ENCODE assay signal across 10 mouse cellular contexts in genomic region chr8:72485456-72486199, GRCm38 (mm10). TPM values are rescaled to one million over a fixed set of nuclear protein-coding genes. Genes with fewer than 3 reads are reported as not detected.
DNase-seq lines count a peak whose midpoint lies in the region; ATAC-seq lines count a peak whose summit lies in the region.
"Had no signal": no experiment of that assay in that cellular context is flagged by ENCODE, and none has a peak within 500 bp of the region (broad histone marks: within the 10 kb centered on the region; RNA-seq: fewer than 3 reads in every experiment).

No protein-coding gene starts in this region.

- DNase-seq in adrenal gland, postnatal 14 days, result peak; percentile 35
- DNase-seq in adrenal gland, adult 18-20 months (ENCODE audit: low spot score in 2 of 2), result no peak
- peak; percentile 60 for DNase-seq in right cerebral cortex, postnatal 14 days
- DNase-seq in right cerebral cortex, postnatal 25 days, result no peak
- no peak for DNase-seq in liver, embryonic 13.5 days
- DNase-seq in skeletal muscle tissue, adult 2 months (ENCODE audit: low read depth, low spot score), result peak; percentile 52
- no peak for DNase-seq in embryo, embryonic 10 days (ENCODE audit: low spot score)

- WGBS in liver, embryonic 13.5 days (ENCODE audit: insufficient replicate concordance), result 47% methylated on average over 6 of the region's 6 CpGs
- 90% methylated on average over 6 of the region's 6 CpGs for WGBS in midbrain, embryonic 16.5 days

- no peaks in the 10 kb centered on the region for H3K9me3 ChIP-seq in liver, embryonic 13.5 days (replicated peaks)
- H3K9me3 ChIP-seq in midbrain, embryonic 16.5 days (replicated peaks; ENCODE audit: control insufficient read depth, low read length, poor library complexity, severe bottlenecking), result no peaks in the 10 kb centered on the region
- H3K9me3 ChIP-seq: embryonic facial prominence, embryonic 13.5 days had no signal

- ATAC-seq in liver, embryonic 13.5 days (ENCODE audit: low read depth), result 0 out of 2 replicates have a peak, but pooled peaks have one; percentile 30
- no peak for ATAC-seq in midbrain, embryonic 16.5 days

- H3K4me2 ChIP-seq in liver, embryonic 13.5 days, result no peak overlapping the region
- no peak overlapping the region for H3K4me2 ChIP-seq in midbrain, embryonic 16.5 days (ENCODE audit: low read length)
- H3K4me2 ChIP-seq: embryonic facial prominence, embryonic 13.5 days had no signal

- H3K4me1 ChIP-seq in liver, embryonic 13.5 days (replicated peaks), result peaks cover 31% of the 10 kb centered on the region
- peaks cover under 1% of the 10 kb centered on the region; the same call in 1 of the 2 replicates for H3K4me1 ChIP-seq in midbrain, embryonic 16.5 days (ENCODE audit: control insufficient read depth, insufficient read depth, low read length)

- no peak overlapping the region for H3K4me3 ChIP-seq in liver, embryonic 13.5 days (replicated peaks)
- H3K4me3 ChIP-seq in midbrain, embryonic 16.5 days (ENCODE audit: low read depth, low read length), result no peak overlapping the region
- H3K4me3 ChIP-seq: embryonic facial prominence, embryonic 13.5 days had no signal

- peak overlapping the region; percentile 23; the same call in 1 of the 2 replicates for H3K27ac ChIP-seq in liver, embryonic 13.5 days
- no peak overlapping the region for H3K27ac ChIP-seq in midbrain, embryonic 16.5 days (ENCODE audit: low read length)
- H3K27ac ChIP-seq: embryonic facial prominence, embryonic 13.5 days had no signal

- no peak overlapping the region for H3K9ac ChIP-seq in liver, embryonic 13.5 days
- H3K9ac ChIP-seq in midbrain, embryonic 16.5 days (ENCODE audit: low read depth, low read length), result no peak overlapping the region
- H3K9ac ChIP-seq: embryonic facial prominence, embryonic 13.5 days had no signal

- no peaks in the 10 kb centered on the region for H3K27me3 ChIP-seq in liver, embryonic 13.5 days
- no peaks in the 10 kb centered on the region for H3K27me3 ChIP-seq in midbrain, embryonic 16.5 days (ENCODE audit: control insufficient read depth, insufficient read depth, low read depth, low read length)
- H3K27me3 ChIP-seq: embryonic facial prominence, embryonic 13.5 days had no signal

- peaks cover 92% of the 10 kb centered on the region for H3K36me3 ChIP-seq in liver, embryonic 13.5 days
- H3K36me3 ChIP-seq in midbrain, embryonic 16.5 days (ENCODE audit: control insufficient read depth, insufficient read depth, low read length), result peaks cover 30% of the 10 kb centered on the region

RNA-seq across cellular contexts. Expression of gene Slc35e1, which starts 6.8 kb away (rescaled TPM):
- 33.6 and 34.9 TPM in 2 replicates for total RNA-seq in adrenal gland, postnatal 14 days (2021)
- 10 to 100 TPM; 39.9 to 41.5 TPM for total RNA-seq in adrenal gland, adult 18-20 months (2021)
- polyA plus RNA-seq in liver, embryonic 13.5 days (2015; fragmentation: Nextera tagmentation; extraction: Ambion mirVana), result 6.1 and 6.4 TPM in 2 replicates
- 8.2 and 8.8 TPM in 2 replicates for polyA plus RNA-seq in midbrain, embryonic 16.5 days (2015; fragmentation: Nextera tagmentation; extraction: Ambion mirVana)

RNA-seq across cellular contexts. Expression of gene Cherp, which starts 10.6 kb away (rescaled TPM):
- 49.6 and 68.5 TPM in 2 replicates for total RNA-seq in adrenal gland, postnatal 14 days (2021)
- 10 to 100 TPM; 61.8 to 62.5 TPM for total RNA-seq in adrenal gland, adult 18-20 months (2021)
- 21.4 and 31.4 TPM in 2 replicates for polyA plus RNA-seq in liver, embryonic 13.5 days (2015; fragmentation: Nextera tagmentation; extraction: Ambion mirVana)
- 55.3 and 55.7 TPM in 2 replicates for polyA plus RNA-seq in midbrain, embryonic 16.5 days (2015; fragmentation: Nextera tagmentation; extraction: Ambion mirVana)

RNA-seq across cellular contexts. Expression of gene 1700030K09Rik, which starts 41.9 kb away (rescaled TPM):
- 8.5 and 9.1 TPM in 2 replicates for total RNA-seq in adrenal gland, postnatal 14 days (2021)
- total RNA-seq in adrenal gland, adult 18-20 months (2021), result 10 to 100 TPM in 1 of 2 experiments, 1 to 10 TPM in 1; 6.6 to 10.5 TPM
- polyA plus RNA-seq in liver, embryonic 13.5 days (2015; fragmentation: Nextera tagmentation; extraction: Ambion mirVana), result 4.2 and 5.0 TPM in 2 replicates
- polyA plus RNA-seq in midbrain, embryonic 16.5 days (2015; fragmentation: Nextera tagmentation; extraction: Ambion mirVana), result 17.5 and 20.2 TPM in 2 replicates

RNA-seq across cellular contexts. Expression of gene Calr3, which starts 42.0 kb away (rescaled TPM):
- total RNA-seq in adrenal gland, postnatal 14 days (2021), result 3.1 and 4.5 TPM in 2 replicates
- total RNA-seq in adrenal gland, adult 18-20 months (2021), result 1 to 10 TPM; 3.9 to 5.3 TPM
- polyA plus RNA-seq in liver, embryonic 13.5 days (2015; fragmentation: Nextera tagmentation; extraction: Ambion mirVana), result 0.59 and 0.93 TPM in 2 replicates
- polyA plus RNA-seq in midbrain, embryonic 16.5 days (2015; fragmentation: Nextera tagmentation; extraction: Ambion mirVana), result 1.0 and 1.2 TPM in 2 replicates
- polyA plus RNA-seq: small intestine, adult 2 months had no signal

Comparison
In these comparisons a context has a peak if more than half of its experiments do, and no peak if none do; other contexts are left out.
1. DNase-seq: peak in adrenal gland, postnatal 14 days (single experiment), right cerebral cortex, postnatal 14 days (single experiment) and skeletal muscle tissue, adult 2 months (single experiment); none in adrenal gland, adult 18-20 months (0 of 2), right cerebral cortex, postnatal 25 days (single experiment), liver, embryonic 13.5 days (single experiment) and embryo, embryonic 10 days (single experiment).